Mouse (Mus musculus): ENCODE results near the gene Fam43a. TPM values are rescaled to one million over a fixed set of nuclear protein-coding genes. Genes with fewer than 3 reads are reported as not detected.

The Fam43a gene
- polyA plus RNA-seq, 1 experiment from 2014 or later, result 14.2 TPM

GRCm38 (mm10) chr16:30600431-30601045 lies 1.0 kb downstream of the Fam43a start:
- 0 out of 2 replicates have a peak, but pooled peaks have one; percentile 13 for ATAC-seq (ENCODE audit: low FRiP score, low TSS enrichment)
- WGBS, result under 1% methylated on average over 53 of the region's 53 CpGs

DNA sequence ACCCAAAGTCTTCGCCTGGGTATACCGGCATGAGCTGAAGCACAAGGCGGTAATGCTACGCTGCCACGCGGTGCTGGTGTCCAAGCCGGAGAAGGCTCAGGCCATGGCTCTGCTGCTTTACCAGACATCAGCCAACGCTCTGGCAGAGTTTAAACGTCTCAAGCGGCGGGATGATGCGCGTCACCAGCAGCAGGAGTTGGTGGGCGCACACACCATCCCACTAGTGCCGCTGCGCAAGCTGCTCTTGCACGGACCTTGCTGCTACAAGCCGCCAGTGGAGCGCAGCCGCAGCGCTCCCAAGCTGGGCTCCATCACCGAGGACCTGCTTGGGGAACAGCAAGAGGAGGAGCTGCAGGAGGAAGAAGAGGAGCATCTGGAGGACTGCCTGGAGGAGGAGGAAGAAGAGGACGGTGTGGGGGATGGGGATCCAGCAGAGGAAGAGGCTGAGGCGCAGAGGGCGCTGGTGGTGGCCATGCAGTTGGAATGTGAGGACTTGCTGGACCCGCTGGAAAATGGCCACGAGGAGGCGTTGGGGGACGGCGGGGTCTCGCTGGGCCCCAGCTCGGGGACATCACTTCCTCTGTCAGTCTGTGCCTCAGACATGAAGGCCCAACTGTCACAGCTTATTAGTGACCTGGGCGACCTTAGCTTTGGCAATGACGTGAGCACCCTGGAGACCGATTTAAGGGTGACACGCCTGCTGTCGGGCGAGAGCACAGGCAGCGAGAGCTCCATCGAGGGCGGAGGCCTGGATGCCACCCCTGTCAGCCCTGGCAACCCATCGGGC lies 1.7 kb downstream of the Fam43a start:
- Histone ChIP-seq H3K4me1 (replicated peaks; ENCODE audit: control insufficient read depth, insufficient read depth) (peaks cover 6% of the 10 kb centered on the region; the same call in 1 of the 2 replicates), H3K27ac (replicated peaks) (peak overlapping the region; percentile 89), H3K9me3 (ENCODE audit: control insufficient read depth, low read length) (no peaks in the 10 kb centered on the region), H3K4me3 (ENCODE audit: low read depth, low read length) (peak overlapping the region; percentile 80), H3K9ac (ENCODE audit: low read length) (peak overlapping the region; percentile 76), H3K36me3 (ENCODE audit: control insufficient read depth, insufficient read depth, low read length) (no peaks in the 10 kb centered on the region), H3K4me2 (replicated peaks; ENCODE audit: low read depth) (peak overlapping the region; percentile 81), H3K27me3 (ENCODE audit: control insufficient read depth, insufficient read depth, low read length) (no peaks in the 10 kb centered on the region)
- TF ChIP-seq CTCF (IDR thresholded peaks at IDR 0.05; ENCODE audit: low read depth) (peak; percentile 71), EP300 (optimal IDR thresholded peaks at IDR 0.05) (no peak)
- DNase-seq (ENCODE audit: low spot score), result peak; percentile 67
- ATAC-seq (ENCODE audit: low FRiP score, low TSS enrichment), result no peak
- WGBS, result 15% methylated on average over 42 of the region's 42 CpGs

More at GRCm38 (mm10) chr16:30600431-30601045, 1.0 kb downstream of the Fam43a start:
- Histone ChIP-seq H3K27me3 (ENCODE audit: control insufficient read depth, insufficient read depth, low read length) (no peaks in the 10 kb centered on the region), H3K9ac (ENCODE audit: low read length) (peak overlapping the region; percentile 76), H3K4me2 (replicated peaks; ENCODE audit: low read depth) (peak overlapping the region; percentile 81), H3K4me3 (ENCODE audit: low read depth, low read length) (peak overlapping the region; percentile 80), H3K4me1 (replicated peaks; ENCODE audit: control insufficient read depth, insufficient read depth) (peaks cover 6% of the 10 kb centered on the region; the same call in 1 of the 2 replicates), H3K36me3 (ENCODE audit: control insufficient read depth, insufficient read depth, low read length) (no peaks in the 10 kb centered on the region), H3K9me3 (ENCODE audit: control insufficient read depth, low read length) (no peaks in the 10 kb centered on the region), H3K27ac (replicated peaks) (peak overlapping the region; percentile 89)
- TF ChIP-seq EP300 (optimal IDR thresholded peaks at IDR 0.05), result no peak
- DNase-seq (ENCODE audit: low spot score), result peak; percentile 59

- Histone ChIP-seq H3K4me1 (replicated peaks; ENCODE audit: control insufficient read depth, insufficient read depth) (peaks cover 6% of the 10 kb centered on the region; the same call in 1 of the 2 replicates), H3K27ac (replicated peaks) (peak overlapping the region; percentile 89), H3K4me2 (replicated peaks; ENCODE audit: low read depth) (peak overlapping the region; percentile 81), H3K36me3 (ENCODE audit: control insufficient read depth, insufficient read depth, low read length) (no peaks in the 10 kb centered on the region), H3K9ac (ENCODE audit: low read length) (0 out of 2 replicates have a peak overlapping the region, but pooled peaks have one; percentile 18), H3K9me3 (ENCODE audit: control insufficient read depth, low read length) (no peaks in the 10 kb centered on the region), H3K27me3 (ENCODE audit: control insufficient read depth, insufficient read depth, low read length) (no peaks in the 10 kb centered on the region), H3K4me3 (ENCODE audit: low read depth, low read length) (peak overlapping the region; percentile 80)
- TF ChIP-seq EP300 (optimal IDR thresholded peaks at IDR 0.05) (no peak), CTCF (IDR thresholded peaks at IDR 0.05; ENCODE audit: low read depth) (no peak)
- DNase-seq (ENCODE audit: low spot score), result peak; percentile 24
- WGBS, result 47% methylated on average over 7 of the region's 7 CpGs
- no peak for ATAC-seq (ENCODE audit: low FRiP score, low TSS enrichment)
Measured at GRCm38 (mm10) chr16:30601946-30602345, 2.4 kb downstream of the Fam43a start.

- no peaks in the 10 kb centered on the region for H3K27me3 ChIP-seq (ENCODE audit: control insufficient read depth, insufficient read depth, low read length)
- 0 out of 2 replicates have a peak, but pooled peaks have one; percentile 21 for ATAC-seq (ENCODE audit: low FRiP score, low TSS enrichment)
- DNase-seq (ENCODE audit: low spot score), result peak; percentile 59
- peaks cover 6% of the 10 kb centered on the region; the same call in 1 of the 2 replicates for H3K4me1 ChIP-seq (replicated peaks; ENCODE audit: control insufficient read depth, insufficient read depth)
- no peak for TF ChIP-seq EP300 (optimal IDR thresholded peaks at IDR 0.05)
- no peak for TF ChIP-seq CTCF (IDR thresholded peaks at IDR 0.05; ENCODE audit: low read depth)
- peak overlapping the region; percentile 81 for H3K4me2 ChIP-seq (replicated peaks; ENCODE audit: low read depth)
- no peaks in the 10 kb centered on the region for H3K9me3 ChIP-seq (ENCODE audit: control insufficient read depth, low read length)
- peak overlapping the region; percentile 8; the same call in 1 of the 2 replicates for H3K4me3 ChIP-seq (ENCODE audit: low read depth, low read length)
- no peaks in the 10 kb centered on the region for H3K36me3 ChIP-seq (ENCODE audit: control insufficient read depth, insufficient read depth, low read length)
- H3K9ac ChIP-seq (ENCODE audit: low read length), result peak overlapping the region; percentile 31; the same call in 1 of the 2 replicates
- WGBS, result 42% methylated on average over 18 of the region's 18 CpGs
- peak overlapping the region; percentile 78 for H3K27ac ChIP-seq (replicated peaks)
Measured at GRCm38 (mm10) chr16:30602684-30603530, 3.4 kb downstream of the Fam43a start.

DNA sequence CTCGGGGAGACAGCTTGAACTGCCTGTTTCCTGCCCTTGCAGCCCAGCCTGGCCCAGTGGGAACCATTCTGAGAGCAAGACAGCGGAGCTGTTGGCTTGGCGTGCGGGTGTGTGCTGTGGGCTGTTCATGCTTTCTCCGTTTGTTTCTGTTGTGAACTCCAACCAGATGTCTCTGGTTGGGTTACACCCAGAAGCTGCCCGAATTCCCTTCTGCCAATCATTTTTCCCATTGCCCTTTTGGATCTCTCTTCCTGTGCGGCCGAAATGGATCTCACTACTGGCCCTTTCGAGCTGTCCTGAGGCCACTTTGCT lies 4.0 kb downstream of the Fam43a start:
- Histone ChIP-seq H3K4me3 (ENCODE audit: low read depth, low read length) (no peak overlapping the region), H3K27ac (replicated peaks) (peak overlapping the region; percentile 73), H3K4me1 (replicated peaks; ENCODE audit: control insufficient read depth, insufficient read depth) (peaks cover 6% of the 10 kb centered on the region; the same call in 1 of the 2 replicates), H3K4me2 (replicated peaks; ENCODE audit: low read depth) (peak overlapping the region; percentile 81), H3K9ac (ENCODE audit: low read length) (peak overlapping the region; percentile 31; the same call in 1 of the 2 replicates), H3K36me3 (ENCODE audit: control insufficient read depth, insufficient read depth, low read length) (no peaks in the 10 kb centered on the region), H3K9me3 (ENCODE audit: control insufficient read depth, low read length) (no peaks in the 10 kb centered on the region), H3K27me3 (ENCODE audit: control insufficient read depth, insufficient read depth, low read length) (no peaks in the 10 kb centered on the region)
- ATAC-seq (ENCODE audit: low FRiP score, low TSS enrichment), result no peak
- TF ChIP-seq EP300 (optimal IDR thresholded peaks at IDR 0.05) (no peak), CTCF (IDR thresholded peaks at IDR 0.05; ENCODE audit: low read depth) (no peak)
- DNase-seq (ENCODE audit: low spot score), result no peak
- 50% methylated on average over 9 of the region's 9 CpGs for WGBS

Measured in stomach, postnatal 0 days (tissue).